ENCODE assay signal across 8 mouse cellular contexts in the genomic region with DNA sequence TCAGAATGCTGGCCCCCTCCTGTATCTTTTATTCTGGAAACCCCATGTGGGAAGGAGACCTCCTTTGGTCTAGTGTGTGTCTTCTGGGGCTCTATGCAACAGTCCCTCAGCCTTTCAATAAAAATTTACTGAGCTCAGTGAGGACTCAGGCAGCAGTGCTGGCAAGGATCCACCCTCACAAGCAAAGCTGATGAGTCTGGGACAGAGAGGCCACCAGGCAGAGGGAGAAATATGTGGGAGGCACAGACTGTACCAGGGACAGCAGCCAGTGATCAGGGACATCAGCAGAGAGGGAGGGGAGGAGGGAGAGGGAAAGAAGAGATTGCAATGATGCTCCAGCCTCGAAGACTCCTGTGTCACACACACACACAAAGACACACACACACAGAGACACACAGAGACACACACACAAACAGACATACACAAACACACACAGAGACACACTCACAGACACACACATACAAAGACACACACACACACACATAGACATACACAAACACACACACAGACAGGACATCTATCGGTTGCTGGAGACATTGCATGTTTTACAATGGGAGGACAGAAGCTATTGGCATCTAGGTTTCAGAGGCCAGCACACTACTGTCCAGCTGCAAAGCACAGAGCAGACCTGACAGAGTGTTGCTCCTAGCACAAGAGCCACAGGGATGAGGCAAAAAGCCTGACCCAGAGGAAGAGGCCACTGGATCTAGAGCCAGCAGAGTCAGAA. TPM values are rescaled to one million over a fixed set of nuclear protein-coding genes. Genes with fewer than 3 reads are reported as not detected.
A peak's percentile ranks its signal among the peaks of the same experiment; 100 is the strongest.
DNase-seq lines count a peak whose midpoint lies in the region; ATAC-seq and TF ChIP-seq lines count a peak whose summit lies in the region.

No protein-coding gene starts in this region.

- peaks cover 3% of the 10 kb centered on the region; the same call in 1 of the 2 replicates for H3K4me1 ChIP-seq in liver, postnatal 0 days (ENCODE audit: insufficient read depth)
- H3K4me1 ChIP-seq in liver, embryonic 11.5 days (replicated peaks; ENCODE audit: control insufficient read depth, insufficient read depth, low read length) = no peaks in the 10 kb centered on the region

- no peak overlapping the region for H3K9ac ChIP-seq in liver, postnatal 0 days (replicated peaks)
- H3K9ac ChIP-seq in liver, embryonic 11.5 days (ENCODE audit: low read depth, low read length) = no peak overlapping the region

- no peak overlapping the region for H3K27ac ChIP-seq in liver, postnatal 0 days (ENCODE audit: low read depth)
- H3K27ac ChIP-seq in liver, embryonic 11.5 days (ENCODE audit: low read depth, low read length) = no peak overlapping the region

- H3K27me3 ChIP-seq in liver, postnatal 0 days (ENCODE audit: insufficient read depth, low read length) = no peaks in the 10 kb centered on the region
- no peaks in the 10 kb centered on the region; the same call in 1 of the 2 replicates for H3K27me3 ChIP-seq in liver, embryonic 11.5 days (replicated peaks; ENCODE audit: control insufficient read depth, insufficient read depth, low read length)

- WGBS in liver, postnatal 0 days (ENCODE audit: insufficient replicate concordance) = 68% methylated on average over 2 of the region's 2 CpGs
- WGBS in liver, embryonic 11.5 days = 80% methylated on average over 2 of the region's 2 CpGs

- DNase-seq in adrenal gland, postnatal 10 days = peak; percentile 54
- no peak for DNase-seq in adrenal gland, adult 18-20 months (ENCODE audit: low spot score in 2 of 2)
- DNase-seq in liver, postnatal 0 days = no peak
- DNase-seq in liver, embryonic 11.5 days (ENCODE audit: low spot score) = no peak
- peak; percentile 88 to 89 for DNase-seq in layer of hippocampus, adult 8-10 months (ENCODE audit: low spot score in 2 of 2)
- DNase-seq in right cerebral cortex, adult 18-20 months = peak; percentile 91
- DNase-seq in embryo, embryonic 11 days = no peak
- no peak for DNase-seq in urinary bladder, postnatal 4 days (ENCODE audit: low spot score in 2 of 2)

- TF ChIP-seq CTCF in liver, postnatal 0 days (IDR thresholded peaks at IDR 0.05; ENCODE audit: low read depth) = peak; percentile 17; the same call in 1 of the 2 replicates

- TF ChIP-seq EP300 in liver, postnatal 0 days (IDR thresholded peaks at IDR 0.05; ENCODE audit: low read depth) = no peak

- no peak for ATAC-seq in liver, postnatal 0 days
- ATAC-seq in liver, embryonic 11.5 days (replicated peaks; ENCODE audit: low FRiP score) = no peak

- H3K4me2 ChIP-seq in liver, postnatal 0 days (ENCODE audit: low read depth, low read length) = no peak overlapping the region
- no peak overlapping the region for H3K4me2 ChIP-seq in liver, embryonic 11.5 days

- no peak overlapping the region for H3K4me3 ChIP-seq in liver, postnatal 0 days (ENCODE audit: low read depth, low read length)
- no peak overlapping the region for H3K4me3 ChIP-seq in liver, embryonic 11.5 days (ENCODE audit: low read depth, low read length)

- H3K36me3 ChIP-seq in liver, postnatal 0 days (replicated peaks; ENCODE audit: insufficient read depth, low read length) = no peaks in the 10 kb centered on the region
- no peaks in the 10 kb centered on the region for H3K36me3 ChIP-seq in liver, embryonic 11.5 days (ENCODE audit: control insufficient read depth, insufficient read depth, low read length)

- no peaks in the 10 kb centered on the region for H3K9me3 ChIP-seq in liver, postnatal 0 days (ENCODE audit: low read length)
- H3K9me3 ChIP-seq in liver, embryonic 11.5 days (ENCODE audit: control insufficient read depth, low read length) = no peaks in the 10 kb centered on the region

RNA-seq across cellular contexts. Expression of a gene that starts 27.6 kb away (rescaled TPM):
- total RNA-seq in adrenal gland, postnatal 10 days (2021) = 10 to 100 TPM; 14.4 to 18.3 TPM
- 10 to 100 TPM; 12.8 to 15.9 TPM for total RNA-seq in adrenal gland, adult 18-20 months (2021)
- polyA plus RNA-seq in liver, postnatal 0 days (2015; fragmentation: Nextera tagmentation; extraction: Ambion mirVana) = 1.9 and 2.5 TPM in 2 replicates
- polyA plus RNA-seq in liver, embryonic 11.5 days (2014; fragmentation: Nextera tagmentation; extraction: Ambion mirVana) = 1.5 and 2.1 TPM in 2 replicates
- total RNA-seq in layer of hippocampus, adult 8-10 months (2022) = 100 to 1,000 TPM in 3 of 4 experiments, 10 to 100 TPM in 1; 98.6 to 111 (median 105) TPM

Comparison
In these comparisons a context has a peak if more than half of its experiments do, and no peak if none do; other contexts are left out.
1. DNase-seq: peak in adrenal gland, postnatal 10 days (single experiment), layer of hippocampus, adult 8-10 months (2 of 2) and right cerebral cortex, adult 18-20 months (single experiment); none in adrenal gland, adult 18-20 months (0 of 2), liver, postnatal 0 days (single experiment), liver, embryonic 11.5 days (single experiment), embryo, embryonic 11 days (single experiment) and urinary bladder, postnatal 4 days (0 of 2).
2. RNA of a gene that starts 27.6 kb away (total RNA-seq): 98.6 to 111 TPM in layer of hippocampus, adult 8-10 months; 14.4 to 18.3 TPM in adrenal gland, postnatal 10 days and 12.8 to 15.9 TPM in adrenal gland, adult 18-20 months; every median in the first group is over 4 times any median in the second.